Mouse (Mus musculus) NIH3T3 (cell line): ENCODE data around the gene Asic2.
A peak's percentile ranks its signal among the peaks of the same experiment; 100 is the strongest.
"Not testable (repeated sequence)": the region's sequence is repeated elsewhere in the genome, so short reads cannot be mapped to it uniquely, and the experiment has no call there.

ENCODE experiments used
- DNase-seq: peaks from one replicate; pipeline ENCODE4 v3.0.0-alpha.2; 2012; ENCODE audit warnings: low read depth

The Asic2 gene

DNA sequence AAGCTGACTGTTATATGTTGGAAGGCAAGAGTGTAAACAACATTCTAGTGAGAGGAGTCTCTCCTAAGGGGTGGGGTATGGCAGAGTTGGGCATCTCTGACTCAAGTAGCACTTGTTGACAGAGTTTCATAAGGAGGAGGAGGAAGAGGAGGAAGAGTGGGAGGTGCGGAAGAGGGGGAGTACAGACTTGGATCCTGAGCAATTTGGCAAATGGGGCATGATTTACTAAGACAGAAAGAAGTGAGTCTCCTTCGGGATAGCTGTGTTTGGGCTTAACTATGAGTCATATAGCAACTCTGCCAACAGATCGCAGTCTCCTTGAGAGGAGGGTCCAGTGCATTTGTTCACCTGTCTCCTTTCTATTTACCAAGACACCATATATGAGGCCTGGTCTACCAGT is 549.1 kb downstream of the Asic2 start:
- no peak for DNase-seq

DNA sequence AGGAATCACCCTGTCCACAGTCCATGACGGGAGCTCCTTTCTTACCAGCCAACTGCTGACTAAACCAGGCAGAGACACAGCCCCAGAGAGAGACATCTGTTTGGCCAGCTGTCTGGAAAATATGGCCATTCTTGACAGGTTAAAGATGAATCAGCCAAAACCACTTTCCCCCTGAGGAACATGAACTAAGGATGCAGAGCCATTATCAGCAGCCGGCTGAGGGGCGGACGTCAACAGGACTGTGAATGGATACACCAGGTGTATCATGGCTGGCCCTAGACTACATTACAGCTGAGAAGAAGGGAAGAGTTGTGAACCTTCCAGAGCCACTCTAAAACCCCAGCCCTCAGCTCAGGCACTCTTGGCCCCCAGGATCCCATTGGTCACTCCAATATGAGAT is 550.2 kb downstream of the Asic2 start:
- no peak for DNase-seq

DNA sequence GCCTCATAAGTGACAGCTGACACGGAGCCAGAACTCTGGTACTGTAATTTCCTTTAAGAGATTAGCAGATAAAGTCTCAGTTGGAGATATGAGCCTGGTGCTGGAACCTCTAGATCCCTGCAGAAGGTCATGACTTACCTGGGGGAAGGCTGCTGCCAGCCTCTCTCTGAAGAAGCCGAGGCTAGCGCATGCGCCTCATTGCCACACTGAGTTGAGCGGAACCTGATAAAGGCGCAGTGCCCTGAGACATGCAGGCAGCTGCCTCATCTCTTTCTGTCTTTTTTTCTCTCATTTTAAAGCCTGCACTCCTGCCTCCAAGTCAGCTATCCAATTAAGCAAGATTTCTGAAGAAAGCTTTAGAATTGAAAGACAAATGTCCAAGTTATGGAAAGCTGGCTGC is 551.9 kb downstream of the Asic2 start:
- no peak for DNase-seq

DNA sequence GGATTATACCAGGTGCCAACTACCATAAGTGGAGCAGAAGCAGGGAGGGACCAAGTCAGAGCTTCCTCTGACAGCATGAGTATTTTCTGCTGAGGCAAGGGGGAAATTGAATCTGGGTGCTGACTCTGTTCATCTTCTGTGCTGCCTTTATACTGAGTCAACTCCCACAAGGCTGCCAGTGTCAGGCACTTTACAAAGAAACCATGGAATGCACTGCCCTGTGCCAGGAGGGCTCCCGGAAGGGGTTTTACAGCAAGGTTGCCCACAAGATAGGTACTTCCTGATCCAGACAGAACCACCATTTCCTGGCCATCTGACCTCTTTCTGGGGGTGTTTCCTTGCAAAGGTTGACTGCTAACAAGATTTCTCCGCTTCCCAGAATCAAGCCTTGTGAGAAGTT is 553.7 kb downstream of the Asic2 start:
- DNase-seq = no peak

DNA sequence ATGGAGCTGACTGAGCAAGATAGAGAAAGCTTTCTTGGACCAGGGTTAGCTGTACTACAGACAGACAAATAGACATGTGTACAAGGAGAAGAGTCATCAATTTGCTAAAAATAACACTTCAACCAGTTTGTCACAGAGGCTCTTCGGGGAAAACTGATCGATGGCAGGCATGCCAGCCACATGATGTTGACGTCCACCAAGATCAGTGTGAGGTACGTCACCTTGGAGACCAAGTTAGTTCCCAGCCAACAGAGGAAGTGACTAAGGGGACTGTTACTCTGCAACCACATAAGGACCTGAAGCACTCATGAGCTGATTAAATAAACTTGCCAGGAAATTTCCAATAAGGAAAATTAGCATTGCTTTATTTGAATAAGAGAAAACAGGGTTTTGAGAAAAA is 557.0 kb downstream of the Asic2 start:
- DNase-seq = no peak

DNA sequence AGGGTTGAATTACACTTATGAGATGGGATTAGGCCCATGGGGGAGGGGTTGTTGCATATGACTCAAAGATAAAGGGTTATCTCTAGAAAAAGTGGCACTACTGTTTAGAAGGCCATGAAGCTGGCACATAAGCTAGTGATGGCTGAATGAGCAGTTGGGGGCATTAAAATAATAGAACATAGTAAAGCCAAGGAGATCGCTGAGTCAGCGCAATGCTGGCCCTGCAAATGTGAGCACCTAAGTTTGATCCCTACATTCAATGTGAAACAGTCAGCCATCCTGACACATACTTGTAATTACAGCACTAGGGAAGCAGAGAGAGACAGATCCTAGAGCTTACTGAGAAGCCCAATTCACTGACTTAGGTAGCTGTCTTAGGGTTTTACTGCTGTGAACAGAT is 562.3 kb downstream of the Asic2 start:
- DNase-seq = no peak

DNA sequence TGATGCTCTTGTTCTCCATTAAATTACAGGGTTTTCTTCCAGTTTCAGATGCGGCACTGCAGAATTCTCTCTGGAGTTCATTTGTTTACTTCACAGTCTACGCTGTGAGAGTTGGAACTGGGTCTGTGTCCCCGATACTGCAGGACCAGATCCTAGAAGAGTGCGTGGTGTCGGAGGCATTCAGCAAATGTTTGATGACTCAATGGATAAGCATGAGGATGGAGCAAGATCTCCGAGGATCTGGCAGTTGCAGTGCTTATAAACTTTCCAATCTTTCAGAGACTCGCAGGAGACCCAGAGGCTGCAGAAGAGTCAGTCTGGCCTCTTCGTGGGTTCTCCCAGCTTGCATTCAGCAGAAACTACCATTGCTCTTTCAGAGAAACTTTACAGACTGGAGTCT is 566.0 kb downstream of the Asic2 start:
- peak; percentile 7 for DNase-seq

DNA sequence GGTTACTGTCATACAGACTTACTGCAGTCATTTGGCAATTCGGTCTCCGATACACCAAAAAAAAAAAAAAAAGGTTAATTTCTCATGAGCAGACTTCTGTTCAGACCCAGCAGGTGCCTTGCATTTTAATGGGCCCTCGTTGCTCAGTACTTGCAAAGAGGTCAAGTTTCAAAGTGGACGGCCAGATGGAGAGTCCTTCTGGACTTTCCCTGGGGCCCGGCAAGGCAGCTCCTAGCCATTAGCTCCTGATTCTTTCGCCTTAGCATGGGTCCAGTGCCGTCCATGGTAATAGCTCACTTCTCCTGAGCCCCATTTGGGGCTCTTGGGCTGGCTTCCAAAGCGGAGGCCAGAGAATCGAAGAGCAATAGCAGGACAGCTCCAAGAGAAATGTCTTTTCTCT is 575.4 kb downstream of the Asic2 start:
- no peak for DNase-seq

DNA sequence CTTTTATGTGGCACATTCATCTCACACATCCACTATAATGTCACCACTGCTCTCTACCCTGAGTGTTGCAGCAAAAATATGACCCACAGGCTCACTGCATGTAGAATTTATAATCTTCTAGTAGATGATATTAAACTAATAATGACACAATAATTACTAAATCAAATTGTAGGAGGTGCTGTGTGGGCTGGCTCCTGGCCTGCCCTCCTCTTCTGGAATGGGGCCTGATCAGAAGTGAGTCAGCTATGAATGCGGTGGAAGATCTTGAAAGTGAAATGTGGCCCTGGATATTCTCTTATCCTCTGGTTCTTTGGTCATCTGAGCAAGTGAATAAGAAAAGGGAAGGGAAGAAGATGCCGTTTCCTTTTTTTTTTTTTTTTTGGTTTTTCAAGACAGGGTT is 582.1 kb downstream of the Asic2 start:
- DNase-seq = no peak

DNA sequence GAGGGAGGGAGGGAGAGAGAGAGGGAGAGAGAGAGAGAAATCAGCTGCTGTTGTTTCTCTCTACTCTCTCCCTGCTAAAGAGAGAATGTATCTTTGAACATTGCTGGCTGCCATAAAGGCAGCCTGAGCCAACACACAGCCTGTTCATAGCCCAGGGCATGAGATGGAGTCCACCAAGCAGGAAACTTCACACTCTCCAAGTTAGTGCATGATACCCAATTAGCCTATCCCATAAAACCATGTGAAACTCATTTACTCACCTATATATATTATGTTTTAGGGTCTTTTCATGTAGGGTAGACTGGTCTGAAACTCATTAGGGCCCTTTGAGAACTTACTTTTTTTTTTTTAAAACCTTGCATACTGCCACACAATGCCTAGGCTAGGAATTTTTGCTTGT is 582.7 kb downstream of the Asic2 start:
- no peak for DNase-seq

DNA sequence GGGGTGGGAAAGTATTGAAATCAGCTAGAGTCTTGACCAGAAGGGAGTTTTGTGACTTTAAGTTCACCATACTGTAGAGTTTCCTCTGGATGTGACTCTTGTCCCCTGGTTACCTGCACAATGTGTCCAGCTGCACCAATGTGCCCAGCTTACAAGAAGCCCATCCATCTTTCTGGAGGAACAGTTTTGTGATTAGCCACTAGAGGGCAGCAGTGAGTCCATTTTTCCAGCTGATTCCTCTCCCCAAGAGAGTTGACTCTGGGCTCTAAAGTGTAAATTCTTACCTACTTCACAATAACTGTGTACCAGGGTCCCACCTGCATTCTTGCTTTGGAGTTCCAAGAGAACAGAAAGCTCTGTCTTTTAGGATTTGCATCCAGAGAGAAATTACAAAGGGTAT is 593.4 kb downstream of the Asic2 start:
- DNase-seq = peak; percentile 61

DNA sequence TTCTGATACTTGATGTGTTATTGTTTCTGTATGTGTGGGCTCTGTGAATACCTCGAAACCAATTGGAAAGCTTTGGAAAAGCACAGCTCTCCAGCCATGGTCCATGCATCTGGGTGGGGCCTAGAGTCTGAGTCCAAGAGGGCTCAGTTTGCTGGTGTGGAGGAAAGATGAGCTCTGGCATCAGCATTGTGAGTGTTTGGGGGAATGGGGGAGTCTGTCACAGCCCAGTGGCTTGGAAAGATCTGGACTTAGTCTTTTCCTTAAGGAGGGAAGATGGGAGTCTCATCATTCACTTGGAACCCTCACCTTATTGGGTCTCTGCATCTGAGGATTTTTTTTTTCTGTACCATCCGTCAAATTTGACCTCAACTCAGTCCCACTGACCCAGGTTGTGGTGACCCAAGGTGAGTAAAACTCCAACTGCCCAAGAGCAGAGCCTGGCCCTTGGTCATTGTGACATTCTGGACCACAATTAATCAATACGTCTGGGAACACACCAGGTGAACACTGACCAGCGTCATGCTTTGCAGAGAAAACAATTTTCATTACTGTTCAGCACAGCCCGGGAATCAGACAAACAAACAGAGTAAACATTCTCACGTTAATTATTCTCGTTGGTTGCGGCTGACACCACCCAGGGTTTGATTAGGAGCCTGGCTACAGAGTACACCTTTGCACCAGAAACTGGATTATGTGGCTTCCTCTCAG is 594.1 kb downstream of the Asic2 start:
- no peak for DNase-seq

DNA sequence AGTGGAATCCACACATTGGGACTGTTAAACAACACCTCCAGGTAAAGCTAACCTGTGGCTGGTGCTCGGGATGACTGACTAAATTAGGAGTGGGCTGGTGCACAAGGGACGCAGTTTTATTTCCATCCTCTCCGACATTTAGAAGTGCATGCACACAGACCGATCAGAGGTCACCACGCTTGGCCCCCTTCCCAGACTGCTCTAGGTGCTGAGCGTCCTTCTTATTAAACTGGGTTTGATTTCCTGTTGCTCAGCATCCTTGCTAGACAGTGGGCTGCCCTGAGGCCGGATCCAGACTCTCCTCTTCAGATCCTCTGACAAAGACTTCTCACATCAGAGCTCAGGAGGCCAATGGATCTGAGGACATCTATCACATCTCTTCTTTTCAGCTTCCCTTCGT is 596.7 kb downstream of the Asic2 start:
- DNase-seq = peak; percentile 17

DNA sequence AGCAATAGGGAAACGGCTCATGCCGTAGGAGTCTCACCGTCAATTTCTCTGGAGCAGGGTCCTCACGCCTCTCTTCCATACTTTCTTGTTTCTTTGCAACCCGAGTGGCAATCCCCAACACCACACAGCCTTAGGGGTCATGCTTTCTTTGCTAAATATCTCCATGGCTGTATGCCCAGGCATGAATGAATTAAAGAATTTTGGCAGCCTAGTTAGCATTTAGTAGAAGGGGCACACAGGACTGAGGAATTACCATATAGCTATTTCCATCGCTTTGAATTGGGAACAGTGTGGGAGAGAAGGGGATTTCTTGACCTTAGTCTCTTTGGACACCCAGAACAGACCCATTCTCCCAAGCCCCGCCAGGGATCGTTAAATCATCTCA is 597.8 kb downstream of the Asic2 start:
- DNase-seq = no peak

DNA sequence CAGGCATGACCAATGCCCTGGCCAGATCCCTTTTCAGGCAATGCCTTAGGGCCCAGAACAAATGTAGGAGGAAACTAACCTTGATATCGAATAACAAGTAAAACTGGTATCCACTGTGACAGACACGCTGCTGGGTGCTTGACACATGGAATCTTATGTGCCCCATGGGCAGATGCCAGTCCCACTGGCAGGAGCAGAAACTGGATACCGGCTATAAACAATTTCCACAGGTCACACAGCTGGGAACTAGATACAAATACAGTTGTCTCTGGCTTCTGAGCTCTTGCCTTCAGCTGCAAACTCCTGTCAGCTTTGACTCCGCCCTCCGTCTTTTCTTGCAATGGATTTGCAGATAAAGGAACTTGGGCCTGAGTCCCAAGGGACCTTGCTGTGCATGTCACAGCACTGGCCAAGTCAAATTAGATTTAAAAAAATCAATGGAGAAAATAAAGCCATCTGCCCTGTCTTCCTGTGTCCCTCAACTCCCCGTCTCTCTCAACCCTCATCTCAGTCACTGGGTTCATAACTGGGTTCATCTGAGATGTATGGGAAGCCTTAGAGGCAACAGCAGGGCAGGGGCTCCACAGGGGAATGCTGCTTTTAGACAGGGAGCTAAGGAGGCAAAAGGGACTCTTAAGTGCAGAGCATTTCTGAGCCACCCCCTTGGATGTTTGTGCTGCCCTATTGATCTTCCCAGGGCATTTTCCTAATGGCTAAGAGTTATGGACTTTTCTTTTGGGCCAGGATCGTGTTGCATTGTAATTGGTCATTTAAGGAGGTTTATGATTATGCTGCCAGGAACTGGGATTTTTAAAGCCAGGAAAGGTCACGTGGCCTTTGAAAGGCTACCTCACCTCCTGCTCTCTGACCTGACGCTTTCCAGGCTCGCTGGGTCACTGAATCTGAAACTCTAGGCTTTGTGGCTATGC is 598.5 kb downstream of the Asic2 start:
- no peak for DNase-seq

DNA sequence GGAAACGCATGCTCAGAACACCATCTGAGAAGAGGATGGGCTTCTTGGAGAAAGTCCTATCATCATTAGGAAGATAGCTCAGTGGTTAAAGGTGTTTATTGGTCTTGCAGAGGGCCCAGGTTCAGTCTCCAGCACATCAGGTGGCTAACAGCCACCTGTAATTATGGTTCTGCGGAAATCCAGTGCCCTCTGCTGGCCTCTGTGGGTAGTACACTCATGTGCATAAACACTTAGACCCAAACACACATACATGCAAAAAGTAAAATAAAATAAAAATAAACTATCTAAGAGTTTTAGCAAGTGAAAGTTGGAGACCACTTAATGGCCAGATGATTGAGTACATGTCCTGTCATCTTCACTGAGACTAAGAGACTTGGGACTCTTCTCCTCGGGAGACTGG is 603.8 kb downstream of the Asic2 start:
- DNase-seq = no peak

DNA sequence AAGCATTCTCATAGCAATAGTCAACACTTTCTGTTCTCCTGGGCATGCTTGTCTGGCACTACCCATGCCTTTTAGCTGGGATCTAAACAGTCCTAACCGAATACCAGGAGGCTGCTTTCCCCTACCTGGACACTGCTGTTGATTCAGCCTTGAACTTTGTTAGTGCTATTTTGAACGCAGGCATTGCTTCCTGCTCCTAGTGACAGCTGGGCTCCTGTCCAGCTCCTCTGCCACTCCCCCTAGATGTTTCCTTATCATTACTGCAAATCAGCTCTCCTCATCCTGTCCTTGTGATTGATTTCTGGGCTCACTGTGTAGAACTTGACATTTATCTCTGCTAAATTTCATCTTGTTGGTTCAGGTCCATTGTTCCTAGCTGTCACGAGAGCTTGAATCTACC is 605.8 kb downstream of the Asic2 start:
- DNase-seq = no peak

DNA sequence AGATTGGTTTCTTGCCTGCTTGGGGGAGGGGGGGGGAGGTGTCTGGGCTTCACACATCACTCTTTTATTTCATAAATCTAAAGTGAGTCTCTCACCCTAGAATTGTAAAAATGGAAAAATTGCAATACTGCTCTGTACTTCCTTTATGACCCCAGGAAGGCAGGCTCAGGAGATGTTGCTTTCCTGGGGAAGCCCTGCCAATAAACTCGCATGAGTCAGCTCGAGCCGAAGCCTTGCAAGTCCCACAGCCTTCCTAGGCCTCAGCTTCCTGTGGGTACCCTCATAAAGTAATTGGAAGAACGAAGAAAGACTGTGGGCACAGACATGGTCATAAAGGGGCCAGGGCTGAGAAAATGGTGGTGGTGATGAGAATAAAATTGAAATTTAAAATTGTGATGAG is 607.2 kb downstream of the Asic2 start:
- no peak for DNase-seq

DNA sequence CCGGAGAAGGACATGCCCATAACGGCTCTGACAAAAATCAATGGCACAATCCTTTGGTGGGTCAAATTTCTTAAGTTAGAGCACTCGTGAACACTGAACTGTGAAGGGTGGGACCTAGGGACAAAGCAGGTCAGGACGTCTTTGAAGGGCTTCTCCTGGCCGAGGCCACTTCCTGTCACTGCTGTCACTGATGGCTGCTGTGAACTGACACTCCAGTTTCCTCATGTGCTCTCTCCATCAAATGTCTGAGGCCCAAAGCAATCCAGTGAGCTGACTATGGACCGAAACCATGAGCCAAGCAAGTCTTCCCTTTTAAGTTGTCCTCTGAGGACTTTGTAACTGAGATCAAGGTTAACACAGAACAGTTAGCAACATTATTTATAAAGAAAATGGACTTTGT is 617.8 kb downstream of the Asic2 start:
- not testable (repeated sequence) for DNase-seq

DNA sequence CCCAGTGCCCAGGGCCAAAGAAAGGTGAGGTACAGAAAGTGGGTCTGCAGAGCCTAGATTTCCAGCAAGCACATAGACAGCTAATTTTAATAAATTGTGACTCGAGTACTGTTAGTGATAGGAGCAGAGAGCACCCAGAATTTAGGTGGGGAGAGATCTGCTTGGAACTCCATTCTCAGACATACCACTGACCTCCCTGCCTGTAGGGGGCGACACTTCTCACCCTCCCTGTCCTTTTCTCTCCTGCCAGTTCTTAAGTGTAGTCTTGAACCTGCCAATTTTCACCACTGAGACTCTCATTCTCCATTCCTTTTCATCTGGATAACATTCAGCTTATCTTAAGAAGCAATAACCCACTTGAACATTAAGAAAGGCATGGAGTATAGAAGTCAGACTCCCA is 636.3 kb downstream of the Asic2 start:
- peak; percentile 2 for DNase-seq

DNA sequence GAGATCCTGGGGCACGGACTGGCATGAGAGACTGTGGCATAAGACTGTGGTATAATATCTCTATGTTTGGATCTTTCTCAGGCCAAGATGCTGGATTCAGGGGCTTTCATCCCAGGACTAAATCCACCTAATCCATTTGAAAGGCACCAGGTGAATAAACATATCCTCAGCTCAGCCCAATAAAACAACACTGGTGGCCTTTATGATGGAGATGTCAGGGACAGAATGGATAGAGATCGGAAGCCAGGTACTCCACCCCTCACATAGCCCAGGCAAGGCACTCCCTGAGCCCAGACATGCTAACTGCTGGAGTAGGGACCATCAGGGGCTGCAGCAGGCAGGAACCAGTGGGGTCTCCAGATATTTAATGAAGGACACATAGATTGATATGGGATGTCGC is 637.3 kb downstream of the Asic2 start:
- DNase-seq = no peak

DNA sequence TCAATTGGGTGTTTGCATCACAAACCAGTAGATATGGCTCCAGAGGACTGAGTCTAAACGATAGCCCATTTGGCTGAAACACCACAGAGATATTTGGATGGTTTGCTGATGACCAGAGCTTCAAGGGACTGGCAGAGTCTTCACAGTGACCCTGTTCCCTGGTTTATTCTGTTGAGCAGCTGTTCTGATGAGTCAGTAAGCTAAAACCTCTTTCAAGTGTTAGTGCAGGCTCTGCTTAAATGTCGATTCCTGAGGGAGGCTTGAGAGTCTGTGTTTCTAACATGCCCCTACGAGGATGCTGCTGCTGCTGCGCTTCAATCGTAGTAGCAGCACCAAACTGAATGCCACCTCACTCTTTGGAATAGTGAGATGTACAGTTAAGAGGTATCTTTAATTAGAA is 640.2 kb downstream of the Asic2 start:
- DNase-seq = no peak

DNA sequence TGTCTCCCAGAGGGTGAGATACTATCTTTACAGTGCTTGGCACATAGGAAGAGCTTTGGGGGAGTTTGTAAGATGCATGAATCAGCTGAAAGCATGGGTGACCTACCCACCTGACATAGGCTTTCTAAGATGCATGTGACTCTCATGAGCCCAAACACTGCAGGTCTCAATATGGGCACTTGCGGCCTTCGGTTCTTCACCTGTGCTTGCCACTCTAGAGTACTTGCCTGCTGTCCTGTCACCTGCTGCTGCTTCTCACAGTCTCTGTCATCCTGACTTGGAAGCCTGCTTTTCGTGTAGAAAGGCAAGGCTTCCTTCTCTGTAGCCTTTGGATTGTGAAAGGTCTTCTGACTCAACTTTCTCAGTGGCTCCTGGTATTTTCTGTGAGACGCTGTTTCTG is 645.1 kb downstream of the Asic2 start:
- DNase-seq = no peak

DNA sequence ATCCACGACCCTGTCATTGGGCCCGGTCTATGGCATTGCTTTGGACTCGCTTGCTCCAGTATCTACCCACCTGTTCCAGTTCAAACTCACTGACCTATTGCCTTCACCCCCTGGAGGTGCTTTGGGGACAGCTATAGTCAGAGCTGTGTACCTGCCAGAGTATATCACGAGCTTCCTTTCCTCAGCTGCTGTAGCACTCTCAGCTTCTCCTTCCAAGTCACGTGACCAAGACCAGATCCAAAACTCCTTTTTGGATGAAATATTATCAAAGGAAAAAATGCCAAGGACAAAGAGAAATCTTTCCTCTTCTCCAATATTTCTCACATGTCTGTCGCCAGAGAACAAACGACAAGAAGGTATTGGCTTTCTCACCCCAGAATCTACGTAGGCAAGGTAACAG is 645.8 kb downstream of the Asic2 start:
- no peak for DNase-seq
